Mouse (Mus musculus) limb, embryonic 13.5 days (tissue): ENCODE data around the gene Sfxn2. TPM values are rescaled to one million over a fixed set of nuclear protein-coding genes. Genes with fewer than 3 reads are reported as not detected.

Source experiments
- ATAC-seq: fragments of 200-750 bp; cut with Nextera tagmentation; 2 replicates; pipeline ENCODE4 v1.8.0; 2017; ENCODE audit warnings: low read depth, moderate number of reproducible peaks, moderate TSS enrichment; ENCODE audit not compliant: low FRiP score
- H3K27ac ChIP-seq: fragments of 300-500 bp; sonication (generic); 2 replicates; pipeline ENCODE4 v1.5.1; 2015; ENCODE audit warnings: inconsistent platforms, mild to moderate bottlenecking, moderate library complexity
- H3K27me3 ChIP-seq: fragments of 300-500 bp; sonication (generic); 2 replicates; pipeline ENCODE4 v1.6.1; 2015; ENCODE audit warnings: mild to moderate bottlenecking, inconsistent platforms
- H3K36me3 ChIP-seq: fragments of 300-500 bp; sonication (generic); 2 replicates; pipeline ENCODE4 v1.6.1; 2015; ENCODE audit warnings: inconsistent platforms, mild to moderate bottlenecking, moderate library complexity
- H3K4me1 ChIP-seq: fragments of 300-500 bp; sonication (generic); 2 replicates; pipeline ENCODE4 v1.6.1; 2015; ENCODE audit warnings: inconsistent platforms
- H3K4me2 ChIP-seq: fragments of 300-500 bp; sonication (generic); replicated peaks from 2 replicates; pipeline ENCODE4 v1.6.1; 2015; ENCODE audit warnings: inconsistent platforms, mild to moderate bottlenecking, moderate library complexity
- H3K4me3 ChIP-seq: fragments of 300-500 bp; sonication (generic); 2 replicates; pipeline ENCODE4 v1.5.1; 2015; ENCODE audit warnings: moderate library complexity, mild to moderate bottlenecking, inconsistent platforms
- H3K9ac ChIP-seq: fragments of 300-500 bp; sonication (generic); 2 replicates; pipeline ENCODE4 v1.6.1; 2015; ENCODE audit warnings: mild to moderate bottlenecking, inconsistent platforms
- H3K9me3 ChIP-seq: fragments of 300-500 bp; sonication (generic); 2 replicates; pipeline ENCODE4 v1.6.1; 2016; ENCODE audit warnings: inconsistent platforms
- WGBS: fragments of 180-500 bp; shearing (Covaris S2); methylation state at CpG from one replicate; pipeline ENCODE4 v1.1.7; 2015; 5-methylcytosine and 5-hydroxymethylcytosine counted together
- polyA plus RNA-seq: library from polyadenylated mRNA; unstranded; fragments of >200 nt; fragmentation: Nextera tagmentation; extraction: Ambion mirVana; gene quantifications from 2 replicates; pipeline ENCODE4 v1.2.1, GENCODE M21; 2015

Sfxn2 gene
- 27.8 and 28.1 TPM in 2 replicates for polyA plus RNA-seq

DNA sequence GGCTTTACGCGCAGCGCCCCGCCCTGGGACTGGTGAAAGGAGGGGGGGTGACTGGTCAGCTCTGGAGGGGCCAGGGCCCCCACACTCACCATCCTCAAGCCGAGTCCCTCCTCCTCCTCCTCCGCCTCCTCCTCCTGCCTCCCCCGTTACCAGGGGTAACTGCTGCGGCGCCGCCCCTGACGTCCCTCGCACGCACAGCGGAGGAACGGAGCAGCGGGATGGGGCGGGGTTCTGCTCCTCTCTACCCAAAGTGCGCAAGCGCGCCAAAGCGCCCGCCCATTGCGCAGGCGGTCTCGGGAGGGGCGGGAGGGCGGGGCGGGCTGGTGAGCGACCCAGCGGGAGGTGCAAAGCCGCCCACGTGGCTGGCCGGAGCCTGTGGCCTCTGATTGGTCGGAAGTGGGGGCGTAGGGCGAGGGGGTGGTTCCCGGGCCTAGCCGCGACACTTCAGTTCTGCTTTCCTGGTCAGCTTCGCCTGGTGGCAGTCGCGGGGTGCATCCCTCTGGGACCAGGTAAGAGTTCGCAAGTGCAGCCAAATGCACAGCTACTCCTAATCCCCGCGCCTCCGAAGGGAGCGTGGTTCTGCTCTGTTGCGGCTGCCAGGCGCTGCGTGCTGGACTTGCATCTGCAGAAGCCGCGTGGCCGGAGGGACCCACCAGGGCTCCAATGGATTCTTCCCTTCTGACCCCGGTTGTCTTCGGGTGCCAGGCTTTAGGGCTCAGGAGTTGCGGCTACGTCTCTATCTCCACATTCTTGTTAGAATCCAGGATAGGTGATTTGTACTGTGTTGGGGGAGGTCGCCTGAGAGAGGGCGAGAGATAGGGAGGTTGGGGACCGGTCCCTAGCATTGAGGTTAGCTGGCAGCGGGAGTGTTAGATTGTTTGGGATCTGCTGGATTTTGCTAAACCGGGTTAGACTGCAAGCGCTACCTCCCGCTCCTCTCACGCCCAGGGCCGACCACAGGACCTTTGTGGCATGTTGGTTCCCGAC, at the start of gene Sfxn2, which contains the start of gene Arl3:
Gene Sfxn2 (plus strand): TSS at position 415 of the 987 bp plus-strand sequence.
Gene Arl3 (minus strand): TSS at position 248 of the 987 bp plus-strand sequence.
- WGBS, result under 1% methylated on average over 62 of the region's 67 CpGs
- H3K9me3 ChIP-seq, result no peaks in the 10 kb centered on the region
- H3K27ac ChIP-seq, result peak within 1 kb of the TSS; percentile 70; the same call in 1 of the 2 replicates
- H3K4me2 ChIP-seq, result peak within 1 kb of the TSS; percentile 78
- H3K36me3 ChIP-seq, result no peaks in the 10 kb centered on the region
- H3K27me3 ChIP-seq, result no peaks in the 10 kb centered on the region
- ATAC-seq, result peak; percentile 97
- H3K4me1 ChIP-seq, result peaks cover 22% of the 10 kb centered on the region
- H3K9ac ChIP-seq, result peak within 1 kb of the TSS; percentile 81
- peak within 1 kb of the TSS; percentile 84 for H3K4me3 ChIP-seq

- no peaks in the 10 kb centered on the region for H3K9me3 ChIP-seq
- WGBS, result 9% methylated on average over 20 of the region's 20 CpGs
- H3K4me3 ChIP-seq, result peak overlapping the region; percentile 27
- H3K4me2 ChIP-seq, result peak overlapping the region; percentile 64
- peak; percentile 90 for ATAC-seq
- H3K9ac ChIP-seq, result peak overlapping the region; percentile 43
- H3K4me1 ChIP-seq, result peaks cover 68% of the 10 kb centered on the region
- no peaks in the 10 kb centered on the region for H3K36me3 ChIP-seq
- H3K27ac ChIP-seq, result peak overlapping the region; percentile 70
- H3K27me3 ChIP-seq, result no peaks in the 10 kb centered on the region
Measured at GRCm38 (mm10) chr19:46523480-46524151, 49.5 kb upstream of the Sfxn2 start.

GRCm38 (mm10) chr19:46524152-46524544, 49.0 kb upstream of the Sfxn2 start:
- H3K27me3 ChIP-seq, result no peaks in the 10 kb centered on the region
- H3K4me2 ChIP-seq, result peak overlapping the region; percentile 64
- peaks cover 68% of the 10 kb centered on the region for H3K4me1 ChIP-seq
- 0 out of 2 replicates have a peak, but pooled peaks have one; percentile 4 for ATAC-seq
- peak overlapping the region; percentile 70 for H3K27ac ChIP-seq
- H3K4me3 ChIP-seq, result peak overlapping the region; percentile 27
- peak overlapping the region; percentile 43 for H3K9ac ChIP-seq
- no peaks in the 10 kb centered on the region for H3K36me3 ChIP-seq
- H3K9me3 ChIP-seq, result no peaks in the 10 kb centered on the region
- WGBS, result 15% methylated on average over 6 of the region's 6 CpGs

DNA sequence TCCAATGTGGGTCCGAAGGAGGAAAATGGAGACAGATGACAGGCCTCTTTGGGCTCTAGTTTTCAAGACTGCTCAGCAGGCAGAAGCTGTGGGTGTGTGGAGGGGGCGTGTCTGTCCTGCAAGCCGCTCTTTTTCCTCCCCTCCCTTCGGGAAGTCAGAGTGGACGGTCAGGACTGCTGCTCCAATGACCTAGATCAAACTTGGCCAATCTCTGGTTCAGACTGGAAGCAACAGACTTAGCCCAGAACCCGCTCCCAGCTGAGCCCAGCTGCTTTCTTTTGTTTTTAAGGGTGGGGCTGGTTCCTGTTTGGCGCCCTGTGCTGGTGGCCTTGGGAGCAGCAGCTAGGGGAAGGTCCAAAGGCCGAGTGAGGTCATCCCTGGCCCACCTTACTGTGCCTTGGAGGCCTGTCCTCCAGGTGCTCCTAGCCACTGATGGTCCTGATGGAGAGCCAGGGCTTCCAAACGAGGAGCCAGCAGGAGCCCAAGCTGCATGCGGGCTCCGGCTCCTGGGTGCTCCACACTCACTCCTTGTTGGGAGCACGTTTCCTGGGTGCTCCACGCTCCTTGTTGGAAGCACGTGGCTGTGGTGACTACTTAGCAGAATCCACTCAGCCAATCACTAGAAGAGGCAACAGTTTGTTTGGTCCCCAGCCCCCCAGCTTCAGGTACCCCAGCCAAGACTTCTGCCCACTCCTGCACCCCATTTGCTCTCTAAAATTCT, 48.4 kb upstream of the Sfxn2 start:
- Histone ChIP-seq H3K36me3 (no peaks in the 10 kb centered on the region), H3K9ac (peak overlapping the region; percentile 43; the same call in 1 of the 2 replicates), H3K4me2 (peak overlapping the region; percentile 64), H3K27me3 (no peaks in the 10 kb centered on the region), H3K27ac (peak overlapping the region; percentile 70; the same call in 1 of the 2 replicates), H3K4me1 (peaks cover 72% of the 10 kb centered on the region), H3K4me3 (peak overlapping the region; percentile 27; the same call in 1 of the 2 replicates), H3K9me3 (no peaks in the 10 kb centered on the region)
- 29% methylated on average over 14 of the region's 14 CpGs for WGBS
- no peak for ATAC-seq

- ATAC-seq, result no peak
- Histone ChIP-seq H3K36me3 (no peaks in the 10 kb centered on the region), H3K27me3 (no peaks in the 10 kb centered on the region), H3K9me3 (no peaks in the 10 kb centered on the region), H3K27ac (peak overlapping the region; percentile 39; the same call in 1 of the 2 replicates), H3K4me2 (0 out of 2 replicates have a peak overlapping the region, but pooled peaks have one; percentile 9), H3K9ac (no peak overlapping the region), H3K4me1 (peaks cover 84% of the 10 kb centered on the region), H3K4me3 (no peak overlapping the region)
- 36% methylated on average over 10 of the region's 10 CpGs for WGBS
Measured at GRCm38 (mm10) chr19:46525691-46526631, 47.2 kb upstream of the Sfxn2 start.

GRCm38 (mm10) chr19:46527632-46528528, 45.3 kb upstream of the Sfxn2 start:
- peak overlapping the region; percentile 59; the same call in 1 of the 2 replicates for H3K9ac ChIP-seq
- H3K4me3 ChIP-seq, result peak overlapping the region; percentile 27
- H3K4me1 ChIP-seq, result peaks cover 97% of the 10 kb centered on the region
- H3K27me3 ChIP-seq, result no peaks in the 10 kb centered on the region
- H3K9me3 ChIP-seq, result no peaks in the 10 kb centered on the region
- no peak for ATAC-seq
- 22% methylated on average over 17 of the region's 17 CpGs for WGBS
- H3K27ac ChIP-seq, result no peak overlapping the region; the same call in 1 of the 2 replicates
- peak overlapping the region; percentile 64 for H3K4me2 ChIP-seq
- H3K36me3 ChIP-seq, result no peaks in the 10 kb centered on the region

DNA sequence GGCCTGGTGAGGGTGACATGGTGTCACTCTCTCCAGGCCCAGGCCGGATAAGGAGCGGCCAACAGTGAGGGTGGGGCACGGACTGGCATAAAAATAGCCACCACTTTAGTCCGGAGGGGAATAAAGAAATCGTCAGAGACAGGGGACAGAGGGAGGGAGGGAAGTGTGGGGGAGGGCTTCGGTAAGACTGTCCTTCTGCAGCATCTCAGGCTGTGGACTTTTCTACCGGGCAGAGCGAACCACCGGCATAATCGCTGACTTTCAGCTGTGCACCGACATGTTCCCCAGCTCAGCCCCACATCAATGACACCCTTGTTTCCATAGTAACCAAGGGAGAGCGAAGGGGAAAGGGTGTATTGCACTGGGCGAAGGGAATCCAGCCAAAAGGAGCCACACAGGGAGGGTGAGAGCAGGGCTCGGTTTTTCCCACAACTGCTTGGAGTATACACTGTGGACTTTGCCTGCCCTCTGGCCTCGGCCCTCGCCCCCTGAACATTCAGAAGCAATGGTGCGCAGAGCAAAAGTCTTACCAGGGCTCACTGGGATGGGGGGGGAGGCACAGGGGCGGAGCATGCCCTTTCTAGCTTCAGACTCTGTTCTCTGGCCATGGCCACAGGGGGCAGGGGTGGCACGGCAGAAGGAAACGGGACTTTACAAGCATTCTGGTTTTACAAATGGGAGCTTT, 44.5 kb upstream of the Sfxn2 start:
- Histone ChIP-seq H3K36me3 (no peaks in the 10 kb centered on the region), H3K27ac (peak overlapping the region; percentile 73), H3K4me1 (peaks cover 97% of the 10 kb centered on the region), H3K4me2 (peak overlapping the region; percentile 64), H3K9ac (peak overlapping the region; percentile 59), H3K27me3 (no peaks in the 10 kb centered on the region), H3K9me3 (no peaks in the 10 kb centered on the region), H3K4me3 (peak overlapping the region; percentile 27)
- 4% methylated on average over 20 of the region's 20 CpGs for WGBS
- peak; percentile 26 for ATAC-seq

DNA sequence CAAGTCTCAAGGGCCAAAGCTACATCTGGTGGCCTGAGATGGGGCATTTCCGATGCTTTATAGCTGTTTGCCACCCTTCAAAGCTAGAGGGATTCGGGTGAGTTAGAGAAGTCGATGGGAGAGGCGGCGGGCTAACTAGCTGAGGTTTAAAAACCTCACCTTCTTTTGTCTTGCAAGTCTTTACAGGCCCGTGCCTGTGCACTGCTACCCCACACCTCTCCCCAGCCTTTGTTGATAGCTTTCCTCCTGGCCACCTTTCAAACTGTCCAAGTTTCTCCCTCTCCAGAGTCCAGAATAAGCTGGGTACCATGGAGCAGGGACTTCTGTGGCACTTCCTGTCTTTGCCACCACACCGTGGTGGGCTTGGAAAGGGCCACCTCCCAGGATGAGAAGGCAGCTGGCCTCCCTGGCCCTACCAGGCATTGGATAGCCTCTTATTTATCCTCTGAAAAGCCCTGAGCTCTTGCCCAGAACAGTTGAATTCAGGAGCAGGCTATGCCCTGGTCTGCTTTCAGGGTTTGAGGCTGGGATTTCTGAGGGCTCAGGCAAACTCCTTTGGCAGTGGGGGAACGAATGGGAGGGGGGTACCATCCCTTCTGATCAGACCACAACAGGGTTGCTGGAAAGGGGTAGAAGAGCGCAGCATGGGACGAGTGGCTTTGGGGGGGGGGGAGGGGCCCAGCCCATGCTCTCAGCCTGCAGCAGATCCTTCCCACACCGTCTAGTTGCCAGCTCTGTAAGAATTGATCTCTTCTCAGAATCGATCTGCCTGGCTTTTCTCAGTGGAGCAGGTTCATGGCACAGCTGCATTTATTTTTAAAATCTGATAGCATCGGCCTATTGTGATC, 43.3 kb upstream of the Sfxn2 start:
- no peak overlapping the region; the same call in 1 of the 2 replicates for H3K4me3 ChIP-seq
- 10% methylated on average over 13 of the region's 13 CpGs for WGBS

More for the DNA sequence above, 43.3 kb upstream of the Sfxn2 start:
- Histone ChIP-seq H3K27me3 (no peaks in the 10 kb centered on the region), H3K9me3 (no peaks in the 10 kb centered on the region), H3K9ac (peak overlapping the region; percentile 43), H3K36me3 (peaks cover 5% of the 10 kb centered on the region; the same call in 1 of the 2 replicates), H3K27ac (peak overlapping the region; percentile 73), H3K4me2 (peak overlapping the region; percentile 64), H3K4me1 (peaks cover 87% of the 10 kb centered on the region)
- no peak for ATAC-seq
